Mouse (Mus musculus) right cerebral cortex, postnatal 36 days (tissue): ENCODE data around the gene Tmem179.

ENCODE experiments used
- DNase-seq, 2 experiments: peaks; one replicate each; pipeline ENCODE4 v3.0.0; 2022; ENCODE audit warnings: low spot score in 2 of 2, mixed read lengths in 1 of 2

Tmem179 gene

GRCm38 (mm10) chr12:112463750-112464444 lies 52.6 kb downstream of the Tmem179 start:
- DNase-seq: no peak

GRCm38 (mm10) chr12:112463209-112463608 lies 53.3 kb downstream of the Tmem179 start:
- DNase-seq: no peak

GRCm38 (mm10) chr12:112462423-112462822 lies 54.1 kb downstream of the Tmem179 start:
- no peak for DNase-seq

- DNase-seq: peak; percentile 62 to 79
Observed at GRCm38 (mm10) chr12:112457839-112458238, 58.7 kb downstream of the Tmem179 start.

GRCm38 (mm10) chr12:112456144-112456713 lies 60.3 kb downstream of the Tmem179 start:
- no peak for DNase-seq

GRCm38 (mm10) chr12:112451826-112452225 lies 64.7 kb downstream of the Tmem179 start:
- DNase-seq: no peak

GRCm38 (mm10) chr12:112451381-112451780 lies 65.2 kb downstream of the Tmem179 start:
- no peak for DNase-seq

- no peak for DNase-seq
Observed at GRCm38 (mm10) chr12:112450883-112451282, 65.7 kb downstream of the Tmem179 start.
